Mouse (Mus musculus) testis, adult 10 weeks (tissue): ENCODE data around the gene Gm765. TPM values are rescaled to one million over a fixed set of nuclear protein-coding genes. Genes with fewer than 3 reads are reported as not detected.

Experiments
- polyA plus RNA-seq: library from polyadenylated mRNA; stranded (reverse); fragments of 350-450 nt; fragmentation: Illumina TruSeq; extraction: RNeasy Lipid Tissue Mini Kit (QIAGEN cat#74804); gene quantifications from one replicate; pipeline ENCODE4 v1.2.3, GENCODE M21; 2014; ENCODE audit warnings: low read depth, low replicate concordance

Gene Gm765
- polyA plus RNA-seq = 0.10 TPM

GRCm38 (mm10) chr6:98342654-98343053, at the start of gene Gm765:
Gene Gm765 (minus strand): TSS chr6:98342754.

